Mouse (Mus musculus) embryonic facial prominence, embryonic 11.5 days (tissue): Measurements from ENCODE around the gene Fzd7. TPM values are rescaled to one million over a fixed set of nuclear protein-coding genes. Genes with fewer than 3 reads are reported as not detected.

Source experiments
- ATAC-seq: fragments of 200-750 bp; cut with Nextera tagmentation; replicated peaks from 2 replicates; pipeline ENCODE4 v1.8.0; 2017; ENCODE audit warnings: low read depth; ENCODE audit not compliant: insufficient number of reproducible peaks, low FRiP score, low TSS enrichment
- DNase-seq: peaks from one replicate; pipeline ENCODE4 v3.0.0-alpha.2; 2015; ENCODE audit warnings: low spot score
- H3K27ac ChIP-seq: fragments of 300-500 bp; sonication (generic); replicated peaks from 2 replicates; pipeline ENCODE4 v1.5.1; 2014; ENCODE audit warnings: mild to moderate bottlenecking, low read depth, low read length, control low read depth
- H3K27me3 ChIP-seq: fragments of 300-500 bp; sonication (generic); 2 replicates; pipeline ENCODE4 v1.6.1; 2014; ENCODE audit warnings: mild to moderate bottlenecking, low read length, moderate library complexity, mixed read lengths; ENCODE audit not compliant: control insufficient read depth, insufficient read depth
- H3K36me3 ChIP-seq: fragments of 300-500 bp; sonication (generic); replicated peaks from 2 replicates; pipeline ENCODE4 v1.6.1; 2014; ENCODE audit warnings: low read depth, mild to moderate bottlenecking, low read length, moderate library complexity, mixed read lengths; ENCODE audit not compliant: control insufficient read depth, insufficient read depth
- H3K4me1 ChIP-seq: fragments of 300-500 bp; sonication (generic); 2 replicates; pipeline ENCODE4 v1.6.1; 2014; ENCODE audit warnings: low read length, mixed read lengths; ENCODE audit not compliant: control insufficient read depth, insufficient read depth
- H3K4me2 ChIP-seq: fragments of 300-500 bp; sonication (generic); 2 replicates; pipeline ENCODE4 v1.6.1; 2014; ENCODE audit warnings: low read depth, mild to moderate bottlenecking, control low read depth, low read length, moderate library complexity
- H3K4me3 ChIP-seq: fragments of 300-500 bp; sonication (generic); 2 replicates; pipeline ENCODE4 v1.5.1; 2014; ENCODE audit warnings: low read depth, low read length, control low read depth
- H3K9ac ChIP-seq: fragments of 300-500 bp; sonication (generic); replicated peaks from 2 replicates; pipeline ENCODE4 v1.6.1; 2014; ENCODE audit warnings: mild to moderate bottlenecking, control low read depth, low read length
- H3K9me3 ChIP-seq: fragments of 300-500 bp; sonication (generic); replicated peaks from 2 replicates; pipeline ENCODE4 v1.6.1; 2016; ENCODE audit warnings: mild to moderate bottlenecking, low read length, inconsistent platforms, mixed read lengths; ENCODE audit not compliant: control insufficient read depth
- WGBS: fragments of 180-500 bp; shearing (Covaris S2); extraction: QIAGEN DNeasy Blood & Tissue Kit; methylation state at CpG from one replicate; pipeline ENCODE4 v1.1.7; 2014; 5-methylcytosine and 5-hydroxymethylcytosine counted together
- polyA plus RNA-seq: library from polyadenylated mRNA; unstranded; fragments of >200 nt; fragmentation: Nextera tagmentation; extraction: Ambion mirVana; gene quantifications from 2 replicates; pipeline ENCODE4 v1.2.1, GENCODE M21; 2014

The Fzd7 gene
- polyA plus RNA-seq, 1 experiment from 2014 or later, result 19.3 TPM

GRCm38 (mm10) chr1:59495970-59496369 is 13.7 kb downstream of the Fzd7 start:
- Histone ChIP-seq H3K27me3 (no peaks in the 10 kb centered on the region), H3K36me3 (no peaks in the 10 kb centered on the region), H3K27ac (no peak overlapping the region), H3K9me3 (no peaks in the 10 kb centered on the region), H3K4me1 (no peaks in the 10 kb centered on the region), H3K4me3 (no peak overlapping the region), H3K4me2 (no peak overlapping the region), H3K9ac (no peak overlapping the region)
- ATAC-seq (no peak), DNase-seq (no peak)
- 94% methylated on average over 5 of the region's 5 CpGs for WGBS

- WGBS, result 71% methylated on average over 6 of the region's 6 CpGs
- no peaks in the 10 kb centered on the region for H3K4me1 ChIP-seq
- no peak for ATAC-seq
Measured at GRCm38 (mm10) chr1:59497741-59498613, 15.8 kb downstream of the Fzd7 start.

GRCm38 (mm10) chr1:59499327-59499726 is 17.1 kb downstream of the Fzd7 start:
- Histone ChIP-seq H3K9me3 (no peaks in the 10 kb centered on the region; the same call in 1 of the 2 replicates), H3K9ac (no peak overlapping the region), H3K36me3 (no peaks in the 10 kb centered on the region), H3K27me3 (no peaks in the 10 kb centered on the region), H3K27ac (no peak overlapping the region), H3K4me2 (no peak overlapping the region), H3K4me1 (no peaks in the 10 kb centered on the region), H3K4me3 (no peak overlapping the region)
- ATAC-seq (no peak), DNase-seq (no peak)
- whole genome bisulfite sequencing, result 86% methylated on average over 3 of the region's 3 CpGs

More at GRCm38 (mm10) chr1:59497741-59498613, 15.8 kb downstream of the Fzd7 start:
- no peak for DNase-seq
- H3K27ac ChIP-seq, result no peak overlapping the region
- H3K4me3 ChIP-seq, result no peak overlapping the region
- no peaks in the 10 kb centered on the region for H3K36me3 ChIP-seq
- H3K9ac ChIP-seq, result no peak overlapping the region
- no peak overlapping the region for H3K4me2 ChIP-seq
- no peaks in the 10 kb centered on the region; the same call in 1 of the 2 replicates for H3K9me3 ChIP-seq
- H3K27me3 ChIP-seq, result no peaks in the 10 kb centered on the region

GRCm38 (mm10) chr1:59502355-59502754 is 20.1 kb downstream of the Fzd7 start:
- H3K4me3 ChIP-seq, result no peak overlapping the region
- H3K9me3 ChIP-seq, result no peaks in the 10 kb centered on the region; the same call in 1 of the 2 replicates
- no peaks in the 10 kb centered on the region for H3K27me3 ChIP-seq
- H3K36me3 ChIP-seq, result no peaks in the 10 kb centered on the region
- ATAC-seq (no peak), DNase-seq (no peak)
- no peak overlapping the region for H3K27ac ChIP-seq
- H3K9ac ChIP-seq, result no peak overlapping the region
- H3K4me2 ChIP-seq, result no peak overlapping the region
- 53% methylated on average over 2 of the region's 2 CpGs for WGBS
- H3K4me1 ChIP-seq, result no peaks in the 10 kb centered on the region

GRCm38 (mm10) chr1:59503659-59504301 is 21.6 kb downstream of the Fzd7 start:
- Histone ChIP-seq H3K9ac (no peak overlapping the region), H3K27ac (no peak overlapping the region), H3K4me2 (no peak overlapping the region), H3K9me3 (no peaks in the 10 kb centered on the region; the same call in 1 of the 2 replicates), H3K27me3 (no peaks in the 10 kb centered on the region), H3K4me3 (no peak overlapping the region), H3K4me1 (no peaks in the 10 kb centered on the region; the same call in 1 of the 2 replicates), H3K36me3 (no peaks in the 10 kb centered on the region)
- 41% methylated on average over 7 of the region's 7 CpGs for WGBS
- no peak for DNase-seq
- no peak for ATAC-seq

GRCm38 (mm10) chr1:59504302-59504700 is 22.1 kb downstream of the Fzd7 start:
- H3K27me3 ChIP-seq, result no peaks in the 10 kb centered on the region
- no peak overlapping the region for H3K4me3 ChIP-seq
- ATAC-seq, result no peak
- H3K27ac ChIP-seq, result no peak overlapping the region
- DNase-seq, result no peak
- no peak overlapping the region for H3K9ac ChIP-seq
- H3K4me1 ChIP-seq, result no peaks in the 10 kb centered on the region; the same call in 1 of the 2 replicates
- H3K36me3 ChIP-seq, result no peaks in the 10 kb centered on the region
- no peaks in the 10 kb centered on the region; the same call in 1 of the 2 replicates for H3K9me3 ChIP-seq
- no peak overlapping the region for H3K4me2 ChIP-seq
- WGBS, result 78% methylated on average over 2 of the region's 2 CpGs

GRCm38 (mm10) chr1:59508463-59509139 is 26.4 kb downstream of the Fzd7 start:
- 0 out of 2 replicates have a peak overlapping the region, but pooled peaks have one; percentile 8 for H3K27ac ChIP-seq
- H3K9me3 ChIP-seq, result no peaks in the 10 kb centered on the region
- no peaks in the 10 kb centered on the region for H3K36me3 ChIP-seq
- no peaks in the 10 kb centered on the region for H3K27me3 ChIP-seq
- no peak overlapping the region for H3K9ac ChIP-seq
- H3K4me3 ChIP-seq, result no peak overlapping the region
- H3K4me1 ChIP-seq, result no peaks in the 10 kb centered on the region; the same call in 1 of the 2 replicates
- ATAC-seq (no peak), DNase-seq (peak; percentile 52)
- no peak overlapping the region for H3K4me2 ChIP-seq
- WGBS, result 25% methylated on average over 17 of the region's 17 CpGs
